Mouse (Mus musculus) c-Kit-positive CD71-positive TER-119-negative erythroid progenitor cells, embryonic 14.5 days (primary cell): ENCODE data around the gene Gm10320.

Source experiments
- DNase-seq: peaks from one replicate; pipeline ENCODE4 v3.0.0-alpha.2; 2013; ENCODE audit warnings: low read depth

Gene Gm10320

DNA sequence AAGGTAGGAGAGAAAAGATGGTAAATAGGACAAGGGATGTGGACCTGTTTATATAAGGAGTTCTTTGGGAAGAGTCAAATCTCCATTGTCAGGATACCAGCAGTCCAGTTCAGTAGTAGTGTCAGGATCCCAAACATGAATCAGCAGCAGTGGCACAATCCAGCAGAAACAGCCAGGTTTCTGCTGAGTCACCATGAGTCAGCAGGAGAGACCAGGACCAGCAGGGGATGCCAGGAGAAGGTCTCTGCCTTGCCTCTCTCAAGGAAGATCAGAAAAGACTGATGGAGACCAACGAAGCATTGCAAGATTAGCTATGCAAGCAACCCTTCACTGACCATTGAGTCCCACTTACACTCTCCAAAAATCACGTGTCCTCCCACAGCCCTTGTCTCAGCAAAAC, 35.4 kb downstream of the Gm10320 start:
- no peak for DNase-seq

DNA sequence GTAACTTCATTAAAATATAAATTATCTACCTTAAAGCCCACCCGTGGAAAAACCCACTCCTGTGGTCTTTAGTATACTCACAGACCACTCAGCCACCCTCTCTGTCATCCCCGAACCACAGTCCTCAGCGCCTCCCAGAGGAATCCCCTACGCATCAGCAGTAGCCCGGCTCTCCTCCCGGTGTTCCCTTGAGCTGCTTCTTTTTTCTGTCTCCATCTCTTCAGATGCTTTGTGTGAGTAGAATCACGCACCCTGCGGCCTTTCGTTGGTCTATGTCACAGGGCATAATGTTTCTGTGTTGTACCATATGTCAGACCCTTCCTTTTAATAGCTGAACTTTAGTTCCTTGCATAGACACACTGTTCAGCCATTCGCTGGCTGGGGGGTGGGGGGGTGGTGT, 36.2 kb downstream of the Gm10320 start:
- DNase-seq = no peak

DNA sequence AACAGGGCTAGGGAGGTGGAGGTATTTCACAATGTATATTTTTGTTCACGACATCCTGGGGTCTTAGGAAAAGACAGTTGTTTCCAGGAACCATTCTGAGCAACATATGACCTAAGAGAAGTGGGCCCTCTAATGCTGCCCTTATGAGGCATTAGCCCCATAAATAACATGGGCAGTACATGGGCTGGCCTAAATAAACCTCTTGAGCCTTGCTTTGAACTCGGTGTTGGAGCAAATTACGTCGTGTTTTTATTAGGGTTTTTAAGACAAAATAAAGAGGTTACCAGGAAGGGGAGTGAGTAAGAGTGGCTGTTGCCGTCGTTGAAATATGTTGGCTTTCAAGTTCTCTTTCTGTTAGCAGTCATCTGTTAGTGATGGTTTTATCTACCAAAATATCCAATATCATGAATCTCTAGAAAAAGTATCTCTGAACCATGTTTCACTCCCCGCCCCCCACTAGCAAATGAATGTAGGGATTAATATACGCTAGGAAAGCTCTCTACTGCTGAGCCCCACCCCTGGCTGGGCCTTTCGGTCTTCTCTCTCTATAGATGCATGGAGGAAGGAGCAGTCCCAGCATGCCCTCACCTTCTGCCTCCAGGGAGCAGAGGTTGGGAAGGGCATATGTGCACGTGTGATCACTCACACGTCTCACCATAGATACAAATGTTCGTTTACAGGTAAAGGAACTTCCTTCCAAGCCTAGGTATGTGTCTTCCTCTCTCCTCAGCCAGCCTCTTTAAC, 37.4 kb downstream of the Gm10320 start:
- DNase-seq = no peak

DNA sequence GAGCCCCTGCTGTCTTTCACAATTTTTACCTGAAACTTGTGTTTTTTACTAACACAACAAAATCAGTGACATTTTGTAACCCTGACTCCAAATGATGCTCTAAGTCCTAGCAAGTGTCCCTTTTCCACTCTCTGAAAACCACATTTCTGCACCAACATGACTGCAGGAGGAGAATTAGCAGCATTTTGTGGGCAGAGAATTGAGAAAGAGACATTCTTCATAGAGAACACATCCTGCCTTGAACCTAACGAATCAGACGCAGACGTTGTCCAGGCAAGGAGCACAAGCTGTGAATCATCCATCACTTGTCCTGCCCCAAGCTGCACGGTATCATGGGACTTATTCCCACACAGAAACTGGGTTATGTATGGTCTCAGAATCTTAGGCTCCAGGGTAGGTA, 38.7 kb downstream of the Gm10320 start:
- DNase-seq = no peak

DNA sequence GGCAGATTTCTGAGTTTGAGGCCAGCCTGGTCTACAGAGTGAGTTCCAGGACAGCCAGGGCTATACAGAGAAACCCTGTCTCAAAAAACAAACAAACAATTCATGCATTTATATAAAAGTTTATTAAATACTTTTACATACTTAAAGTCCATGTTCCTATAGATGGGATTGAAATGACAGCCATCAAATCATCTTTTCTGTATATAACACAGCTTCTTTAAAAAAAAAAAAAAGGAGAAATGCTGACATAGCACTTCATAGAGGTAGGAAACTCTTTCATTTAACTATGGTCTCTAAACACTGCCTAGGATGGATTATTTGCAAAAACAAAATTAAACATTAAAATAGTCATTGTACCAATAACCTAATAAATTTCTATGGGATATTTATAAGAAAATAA, 43.1 kb downstream of the Gm10320 start:
- no peak for DNase-seq

DNA sequence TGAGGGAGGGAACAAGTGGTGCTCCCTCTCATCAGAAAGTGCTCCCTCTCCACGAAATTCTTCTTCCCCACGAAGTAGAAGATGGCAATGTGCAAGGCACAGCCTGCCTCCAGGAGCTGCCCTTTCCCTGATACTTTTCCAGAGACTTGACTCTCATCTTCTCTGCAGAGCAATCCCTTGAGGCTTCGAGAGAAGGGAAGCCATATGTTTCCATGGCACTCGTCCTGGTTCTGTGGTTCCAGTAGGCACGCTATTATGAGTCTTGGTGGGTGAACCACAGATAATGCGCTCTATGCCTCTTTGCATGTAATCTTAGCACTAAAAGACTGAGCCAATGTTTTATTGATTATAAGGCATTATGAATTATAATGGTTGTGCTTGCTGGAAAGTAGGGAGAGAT, 44.1 kb downstream of the Gm10320 start:
- no peak for DNase-seq

DNA sequence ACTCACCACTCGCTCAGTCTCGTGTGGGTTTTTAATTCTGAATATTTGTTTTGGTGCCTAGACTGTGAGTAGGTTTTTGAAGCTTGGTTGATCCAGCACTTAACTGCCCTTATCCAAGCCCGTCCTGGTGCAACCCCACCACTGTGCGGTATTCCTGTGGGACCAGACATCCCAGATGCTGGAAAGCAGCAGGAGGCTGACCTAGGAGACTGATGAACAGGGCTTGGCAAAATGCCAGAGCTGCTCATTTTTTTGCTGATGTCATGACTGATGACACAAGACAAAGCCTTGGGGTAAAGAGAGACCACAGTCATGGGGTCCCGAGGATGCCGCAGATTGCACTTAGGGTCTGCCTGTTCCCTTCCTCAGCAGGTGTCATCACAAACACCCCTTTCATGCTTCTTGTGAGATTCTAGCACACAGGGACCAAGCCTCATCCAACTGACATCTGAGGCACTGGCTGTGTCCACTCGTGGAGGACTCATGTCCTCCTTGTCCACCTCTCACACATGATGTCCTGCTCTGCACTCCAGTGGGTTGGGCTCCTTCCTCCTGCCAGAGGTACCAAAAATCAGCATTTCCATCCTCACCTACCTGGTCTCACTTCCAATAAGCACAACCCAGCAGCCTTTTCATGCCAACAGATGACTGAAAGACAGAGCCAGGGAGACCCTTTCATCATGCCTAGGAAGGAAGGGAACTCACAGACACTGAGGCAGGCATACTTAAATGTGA, 46.2 kb downstream of the Gm10320 start:
- DNase-seq = no peak

DNA sequence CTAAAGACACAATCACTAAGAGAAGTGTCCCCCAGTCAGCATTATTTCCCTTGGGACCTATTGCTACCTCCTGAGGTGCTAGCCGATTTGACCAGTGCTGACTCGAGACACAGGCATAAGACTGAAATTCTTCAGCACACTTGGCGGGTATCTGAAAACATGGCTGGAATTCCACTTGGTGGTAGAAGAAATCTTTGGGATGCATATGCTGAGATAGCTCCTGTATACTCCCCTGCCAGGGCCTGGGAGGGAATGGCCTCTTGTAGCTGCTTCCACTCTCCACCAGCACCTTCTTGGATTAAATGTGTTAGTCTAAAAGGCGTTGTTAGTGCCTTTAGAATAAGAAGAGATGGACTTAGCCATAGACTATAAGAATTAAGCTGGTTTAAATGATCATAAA, 50.8 kb downstream of the Gm10320 start:
- no peak for DNase-seq

DNA sequence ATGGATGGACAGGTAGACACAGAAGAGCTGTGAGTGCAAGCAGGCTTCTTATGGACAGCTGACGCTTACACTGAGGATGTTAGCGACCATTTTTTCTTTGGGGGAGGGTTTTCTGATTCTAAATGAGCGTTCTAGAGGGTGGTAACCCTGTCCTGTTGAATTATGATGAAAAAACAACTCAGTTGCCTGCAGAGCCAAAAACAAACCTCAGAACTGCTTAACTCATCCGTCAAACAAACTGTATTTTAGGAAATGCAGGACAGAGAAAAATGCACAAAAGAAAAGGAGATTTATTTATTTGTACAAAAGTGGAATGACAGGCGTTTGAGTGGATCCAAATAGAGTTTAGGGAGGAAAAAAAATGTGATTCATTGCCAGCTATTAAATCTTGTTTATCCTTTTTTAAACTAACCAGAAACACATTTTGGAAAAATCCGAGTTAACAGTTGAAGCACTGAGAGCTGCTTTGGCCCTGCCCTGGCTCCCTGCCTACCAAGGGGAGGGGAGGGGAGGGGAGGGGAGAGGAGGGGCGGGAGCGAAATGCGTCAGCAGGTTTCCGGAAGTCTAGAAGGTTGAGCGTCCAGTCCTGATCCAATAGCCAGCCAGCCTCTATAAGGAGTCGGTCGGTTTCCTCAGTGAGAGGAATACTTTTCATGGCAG, 51.4 kb downstream of the Gm10320 start:
- DNase-seq = no peak
